Mouse (Mus musculus) embryonic fibroblast, embryonic 13.5 days (primary cell): ENCODE measurements at regions not wholly inside any gene's neighbourhood (a gene's known extent, or its start where the extent isn't known, plus 50 kb on each side); places are given as distances from the start of the nearest gene placed in this dataset.
A peak's percentile ranks its signal among the peaks of the same experiment; 100 is the strongest.

Source experiments
- H3K27ac ChIP-seq: 2 replicates; pipeline ENCODE4 v1.5.1; 2012; ENCODE audit warnings: low read length, control low read depth, inconsistent platforms; ENCODE audit not compliant: insufficient read depth
- H3K4me1 ChIP-seq: 2 replicates; pipeline ENCODE4 v1.6.1; 2011; ENCODE audit warnings: low read length; ENCODE audit not compliant: control insufficient read depth, insufficient read depth
- H3K4me3 ChIP-seq: 2 replicates; pipeline ENCODE4 v1.5.1; 2011; ENCODE audit warnings: mild to moderate bottlenecking, control low read depth, low read length; ENCODE audit not compliant: insufficient read depth
- CTCF ChIP-seq: IDR thresholded peaks from 2 replicates; pipeline ENCODE4 v1.5.1; 2011; ENCODE audit warnings: mild to moderate bottlenecking, control low read depth, low read length, moderate library complexity, borderline replicate concordance; ENCODE audit not compliant: insufficient read depth
- POLR2A ChIP-seq: IDR thresholded peaks from 2 replicates; pipeline ENCODE4 v1.6.1; 2011; ENCODE audit warnings: low read depth, mild to moderate bottlenecking, control low read depth, low read length, moderate library complexity

- no peak overlapping the region for H3K4me3 ChIP-seq
- H3K4me1 ChIP-seq: peaks cover 19% of the 10 kb centered on the region
- TF ChIP-seq POLR2A: peak; percentile 42; the same call in 1 of the 2 replicates
- TF ChIP-seq CTCF: no peak
- peak overlapping the region; percentile 98 for H3K27ac ChIP-seq
These were observed 92.1 kb downstream of the Tmx1 start for GRCm38 (mm10) chr12:70544850-70545510.

DNA sequence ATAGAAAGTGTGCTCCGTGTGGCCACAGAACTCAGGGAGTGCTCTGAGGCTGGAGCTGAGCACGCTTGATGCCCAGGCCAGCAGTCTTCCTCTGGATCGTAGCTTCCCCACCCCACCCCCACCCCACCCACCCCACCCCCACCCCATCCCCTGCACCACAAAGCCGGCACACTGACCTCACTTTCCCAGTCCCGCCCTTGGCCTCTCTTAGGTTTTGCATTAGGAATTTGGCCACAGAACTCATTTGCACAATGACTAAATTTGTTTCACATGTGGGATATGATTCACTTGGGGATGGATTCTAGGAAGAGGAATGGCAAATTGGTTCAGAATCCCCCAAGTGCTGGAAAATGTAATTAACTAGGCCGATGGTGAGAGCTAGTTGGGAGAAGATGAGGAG lies 94.3 kb downstream of the Tmx1 start:
- Histone ChIP-seq H3K4me1 (peaks cover 19% of the 10 kb centered on the region), H3K4me3 (no peak overlapping the region), H3K27ac (peak overlapping the region; percentile 98)
- no peak for TF ChIP-seq POLR2A
- no peak for TF ChIP-seq CTCF

DNA sequence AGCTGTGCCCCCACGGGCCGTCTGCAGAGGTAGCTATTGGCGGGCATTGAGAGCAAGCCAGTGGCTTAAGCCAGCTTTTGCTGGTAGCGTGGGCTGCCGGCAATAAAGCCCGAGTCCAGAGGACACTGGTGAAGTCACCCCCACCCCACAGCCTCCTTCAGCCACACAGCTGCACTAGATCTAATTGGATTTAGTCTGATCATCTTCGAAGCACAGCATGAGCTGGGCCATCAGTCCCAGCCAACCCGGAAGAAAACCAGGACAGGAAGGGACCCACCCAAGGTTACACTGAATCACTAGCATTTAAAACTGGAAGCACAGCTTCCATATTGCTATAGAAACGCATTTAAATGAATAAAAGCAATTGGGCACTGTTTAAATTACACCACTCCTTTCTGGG lies 96.4 kb downstream of the Tmx1 start:
- no peak for TF ChIP-seq POLR2A
- TF ChIP-seq CTCF: no peak
- H3K4me3 ChIP-seq: no peak overlapping the region
- peaks cover 21% of the 10 kb centered on the region for H3K4me1 ChIP-seq
- no peak overlapping the region for H3K27ac ChIP-seq

GRCm38 (mm10) chr12:70553866-70554265 lies 101.0 kb downstream of the Tmx1 start:
- no peak for TF ChIP-seq CTCF
- TF ChIP-seq POLR2A: no peak

GRCm38 (mm10) chr12:70554586-70554985 lies 101.7 kb downstream of the Tmx1 start:
- Histone ChIP-seq H3K27ac (peak overlapping the region; percentile 92), H3K4me3 (no peak overlapping the region), H3K4me1 (peaks cover 16% of the 10 kb centered on the region)
- TF ChIP-seq POLR2A (no peak), CTCF (no peak)

More at GRCm38 (mm10) chr12:70553866-70554265, 101.0 kb downstream of the Tmx1 start:
- Histone ChIP-seq H3K4me1 (peaks cover 11% of the 10 kb centered on the region; the same call in 1 of the 2 replicates), H3K27ac (peak overlapping the region; percentile 92), H3K4me3 (no peak overlapping the region)

DNA sequence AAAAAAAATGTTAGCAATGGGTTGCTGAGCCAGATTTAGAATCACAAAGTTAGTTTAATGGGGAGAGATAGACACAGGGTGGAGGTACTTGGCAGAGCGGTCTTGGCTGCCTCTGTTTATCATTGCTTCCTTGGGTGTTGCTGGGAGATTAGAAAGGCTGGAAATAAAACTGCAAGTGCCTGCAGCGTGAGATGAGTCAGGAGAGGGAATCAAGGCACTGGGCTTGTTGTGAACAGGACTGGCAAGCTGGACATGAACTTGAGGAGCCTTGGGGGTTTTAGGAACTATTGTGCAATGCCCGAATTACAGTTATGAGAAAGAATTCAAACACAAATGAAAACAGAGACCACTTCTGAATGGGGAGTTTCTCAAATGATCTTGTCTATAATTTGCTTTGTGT lies 102.8 kb downstream of the Tmx1 start:
- Histone ChIP-seq H3K4me1 (peaks cover 16% of the 10 kb centered on the region), H3K27ac (peak overlapping the region; percentile 74), H3K4me3 (no peak overlapping the region)
- TF ChIP-seq CTCF: no peak
- TF ChIP-seq POLR2A: no peak

- TF ChIP-seq CTCF (no peak), POLR2A (no peak)
These were observed 103.9 kb downstream of the Tmx1 start for GRCm38 (mm10) chr12:70556820-70557219.

GRCm38 (mm10) chr12:70563446-70563845 lies 110.6 kb downstream of the Tmx1 start:
- Histone ChIP-seq H3K4me1 (peaks cover 5% of the 10 kb centered on the region), H3K27ac (no peak overlapping the region), H3K4me3 (no peak overlapping the region)
- no peak for TF ChIP-seq POLR2A
- no peak for TF ChIP-seq CTCF

More at GRCm38 (mm10) chr12:70556820-70557219, 103.9 kb downstream of the Tmx1 start:
- peaks cover 16% of the 10 kb centered on the region for H3K4me1 ChIP-seq
- 0 out of 2 replicates have a peak overlapping the region, but pooled peaks have one; percentile 74 for H3K27ac ChIP-seq
- no peak overlapping the region for H3K4me3 ChIP-seq

DNA sequence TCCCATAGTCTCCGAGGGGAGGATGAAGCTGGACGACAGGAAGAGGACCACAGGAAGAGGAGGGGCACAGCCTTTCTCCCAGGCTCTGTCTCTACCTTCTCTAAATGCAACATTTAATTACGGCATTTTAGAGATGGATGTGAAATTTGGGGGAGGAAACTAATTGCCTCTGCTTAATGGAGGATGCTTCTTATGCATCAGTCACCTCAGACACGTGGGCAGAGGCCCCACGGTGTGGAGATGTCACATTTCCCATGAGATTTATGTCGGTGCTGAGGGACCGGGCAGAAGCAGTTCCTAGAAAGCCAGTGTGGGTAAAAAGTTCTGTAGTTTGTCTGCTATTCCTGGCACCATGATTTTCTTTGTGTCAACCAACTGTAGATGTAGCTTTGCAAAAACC lies 122.8 kb downstream of the Tmx1 start:
- TF ChIP-seq CTCF (no peak), POLR2A (no peak)
- H3K4me1 ChIP-seq: no peaks in the 10 kb centered on the region; the same call in 1 of the 2 replicates
- no peak overlapping the region for H3K4me3 ChIP-seq
- H3K27ac ChIP-seq: no peak overlapping the region

GRCm38 (mm10) chr12:70577769-70578168 lies 124.9 kb downstream of the Tmx1 start:
- Histone ChIP-seq H3K4me3 (no peak overlapping the region), H3K4me1 (no peaks in the 10 kb centered on the region; the same call in 1 of the 2 replicates), H3K27ac (no peak overlapping the region)
- no peak for TF ChIP-seq POLR2A
- no peak for TF ChIP-seq CTCF
